Mouse (Mus musculus): ENCODE measurements around the gene Prkch. TPM values are rescaled to one million over a fixed set of nuclear protein-coding genes. Genes with fewer than 3 reads are reported as not detected.

Gene Prkch
- total RNA-seq, 2 experiments from 2014 or later, result 4.8 to 5.6 TPM

GRCm38 (mm10) chr12:73672007-73672406 is 87.4 kb downstream of the Prkch start:
- DNase-seq (ENCODE audit: low spot score in 2 of 2), result no peak

- no peak for DNase-seq (ENCODE audit: low spot score in 2 of 2)
Observed at GRCm38 (mm10) chr12:73673783-73674182, 89.2 kb downstream of the Prkch start.

GRCm38 (mm10) chr12:73675212-73675611 is 90.6 kb downstream of the Prkch start:
- DNase-seq (ENCODE audit: low spot score in 2 of 2), result no peak

- no peak for DNase-seq (ENCODE audit: low spot score in 2 of 2)
Observed at GRCm38 (mm10) chr12:73679400-73679801, 94.8 kb downstream of the Prkch start.

GRCm38 (mm10) chr12:73682921-73683346 is 98.3 kb downstream of the Prkch start:
- no peak for DNase-seq (ENCODE audit: low spot score in 2 of 2)

- DNase-seq (ENCODE audit: low spot score in 2 of 2), result no peak
Observed at GRCm38 (mm10) chr12:73685875-73686274, 101.3 kb downstream of the Prkch start.

- DNase-seq (ENCODE audit: low spot score in 2 of 2), result no peak
Observed at GRCm38 (mm10) chr12:73686456-73686855, 101.9 kb downstream of the Prkch start.

GRCm38 (mm10) chr12:73687077-73688035 is 102.8 kb downstream of the Prkch start:
- DNase-seq (ENCODE audit: low spot score in 2 of 2), result no peak

- peak; percentile 9 to 28 for DNase-seq (ENCODE audit: low spot score in 2 of 2)
Observed at GRCm38 (mm10) chr12:73692321-73692720, 107.7 kb downstream of the Prkch start.

GRCm38 (mm10) chr12:73693347-73693746 is 108.8 kb downstream of the Prkch start:
- DNase-seq (ENCODE audit: low spot score in 2 of 2), result peak; percentile 53 to 63

- DNase-seq (ENCODE audit: low spot score in 2 of 2), result no peak
Observed at GRCm38 (mm10) chr12:73694690-73695089, 110.1 kb downstream of the Prkch start.

- no peak for DNase-seq (ENCODE audit: low spot score in 2 of 2)
Observed at GRCm38 (mm10) chr12:73695110-73695509, 110.5 kb downstream of the Prkch start.

GRCm38 (mm10) chr12:73696084-73696483 is 111.5 kb downstream of the Prkch start:
- no peak for DNase-seq (ENCODE audit: low spot score in 2 of 2)

- DNase-seq (ENCODE audit: low spot score in 2 of 2), result no peak
Observed at GRCm38 (mm10) chr12:73696946-73697345, 112.3 kb downstream of the Prkch start.

- DNase-seq (ENCODE audit: low spot score in 2 of 2), result no peak
Observed at GRCm38 (mm10) chr12:73698436-73698835, 113.8 kb downstream of the Prkch start.

GRCm38 (mm10) chr12:73698841-73699240 is 114.2 kb downstream of the Prkch start:
- no peak for DNase-seq (ENCODE audit: low spot score in 2 of 2)

GRCm38 (mm10) chr12:73699471-73700186 is 115.0 kb downstream of the Prkch start:
- peak; percentile 10 to 20 for DNase-seq (ENCODE audit: low spot score in 2 of 2)

GRCm38 (mm10) chr12:73700544-73701069 is 116.0 kb downstream of the Prkch start:
- DNase-seq (ENCODE audit: low spot score in 2 of 2), result no peak

GRCm38 (mm10) chr12:73701999-73702398 is 117.4 kb downstream of the Prkch start:
- DNase-seq (ENCODE audit: low spot score in 2 of 2), result no peak

GRCm38 (mm10) chr12:73704382-73704781 is 119.8 kb downstream of the Prkch start:
- no peak for DNase-seq (ENCODE audit: low spot score in 2 of 2)

GRCm38 (mm10) chr12:73705097-73705690 is 120.6 kb downstream of the Prkch start:
- peak; percentile 55 to 64 for DNase-seq (ENCODE audit: low spot score in 2 of 2)

All from left cerebral cortex, adult 18-20 months (tissue).